Mouse (Mus musculus) bone marrow macrophage, adult 2 months (primary cell): ENCODE data around the gene Tmem38b. TPM values are rescaled to one million over a fixed set of nuclear protein-coding genes. Genes with fewer than 3 reads are reported as not detected.

ENCODE experiments used
- H3K27ac ChIP-seq: 2 replicates; pipeline ENCODE4 v1.5.1; 2012; ENCODE audit warnings: low read depth, low read length; ENCODE audit not compliant: insufficient read depth
- H3K4me1 ChIP-seq: 2 replicates; pipeline ENCODE4 v1.6.1; 2012; ENCODE audit warnings: low read length; ENCODE audit not compliant: control insufficient read depth, insufficient read depth
- H3K4me3 ChIP-seq: 2 replicates; pipeline ENCODE4 v1.5.1; 2012; ENCODE audit warnings: mild to moderate bottlenecking, low read length, moderate library complexity; ENCODE audit not compliant: insufficient read depth
- CTCF ChIP-seq: IDR thresholded peaks from 2 replicates; pipeline ENCODE4 v1.5.1; 2012; ENCODE audit warnings: low read depth, mild to moderate bottlenecking, low read length, moderate library complexity
- POLR2A ChIP-seq: IDR thresholded peaks from 2 replicates; pipeline ENCODE4 v1.6.1; 2012; ENCODE audit warnings: mild to moderate bottlenecking, low read depth, low read length, borderline replicate concordance
- polyA plus RNA-seq: library from polyadenylated mRNA; stranded (reverse); fragments of >200 nt; gene quantifications from 2 replicates; pipeline ENCODE4 v1.2.4, GENCODE M21; 2012; ENCODE audit not compliant: missing spikeins, insufficient read depth, insufficient read length

Gene Tmem38b
- 77.8 and 77.9 TPM in 2 replicates for polyA plus RNA-seq

DNA sequence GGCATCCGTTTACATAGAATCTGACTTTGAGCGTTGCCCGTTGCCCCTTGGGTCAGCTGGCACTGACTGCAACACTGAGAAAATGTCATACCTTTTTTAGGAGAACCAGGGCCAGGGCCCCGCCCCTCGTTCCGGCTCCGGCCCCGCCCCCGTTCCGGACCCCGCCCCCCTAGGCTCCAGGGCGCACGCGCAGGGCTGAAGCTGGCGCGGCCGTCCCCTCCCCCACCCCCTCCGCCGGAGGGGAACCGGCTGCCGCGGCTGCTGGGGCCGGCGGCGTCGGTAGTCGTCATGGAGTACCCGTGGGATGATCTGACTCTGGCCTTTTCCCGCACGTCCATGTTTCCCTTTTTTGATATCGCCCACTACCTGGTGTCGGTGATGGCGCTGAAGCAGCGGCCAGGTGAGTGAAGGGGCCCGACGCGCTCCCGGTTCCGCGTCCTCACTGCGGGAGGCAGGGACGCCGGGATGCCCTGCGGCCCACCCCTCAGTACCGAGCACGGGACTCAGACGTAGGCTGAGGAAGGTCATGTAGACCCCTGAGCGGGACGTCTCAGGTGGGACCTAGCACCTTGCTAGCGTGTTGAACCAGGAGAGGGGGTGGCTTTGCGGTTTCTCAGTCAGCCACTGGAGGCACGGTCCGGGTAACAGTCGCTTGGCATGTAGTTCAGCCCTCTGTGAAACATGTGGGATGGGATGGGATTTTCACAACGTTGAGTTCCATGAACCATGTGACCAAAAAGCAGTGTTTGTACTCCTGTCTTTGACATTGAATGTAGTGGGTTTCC, at the start of gene Tmem38b:
TSS of gene Tmem38b (plus strand) at position 225 of the 785 bp plus-strand sequence.
- Histone ChIP-seq H3K4me1 (peaks cover 34% of the 10 kb centered on the region), H3K4me3 (peak within 1 kb of the TSS; percentile 95), H3K27ac (peak within 1 kb of the TSS; percentile 86)
- TF ChIP-seq CTCF (no peak), POLR2A (no peak)

DNA sequence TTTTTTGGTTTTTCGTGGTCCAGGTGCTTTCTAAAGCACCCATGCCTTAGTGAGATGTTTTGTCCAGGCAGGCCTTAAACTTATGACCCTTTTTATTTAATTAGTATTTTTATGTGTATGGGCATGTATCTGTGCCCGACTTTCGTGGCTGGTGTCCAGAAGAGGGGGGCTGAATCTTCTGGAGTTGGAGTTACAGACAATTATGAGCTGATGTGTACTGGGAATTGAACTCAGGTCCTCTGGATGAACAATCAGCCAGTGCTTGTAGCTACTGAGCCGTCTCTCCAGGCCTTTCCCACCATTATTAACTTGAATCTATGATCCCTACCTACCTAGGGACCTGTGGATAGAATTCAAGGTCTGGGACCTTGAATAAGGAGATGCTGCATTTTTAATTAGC, 44.4 kb upstream of the Tmem38b start:
- H3K4me1 ChIP-seq = peaks cover 68% of the 10 kb centered on the region
- no peak overlapping the region for H3K27ac ChIP-seq
- no peak overlapping the region for H3K4me3 ChIP-seq
- TF ChIP-seq CTCF = no peak
- TF ChIP-seq POLR2A = no peak

DNA sequence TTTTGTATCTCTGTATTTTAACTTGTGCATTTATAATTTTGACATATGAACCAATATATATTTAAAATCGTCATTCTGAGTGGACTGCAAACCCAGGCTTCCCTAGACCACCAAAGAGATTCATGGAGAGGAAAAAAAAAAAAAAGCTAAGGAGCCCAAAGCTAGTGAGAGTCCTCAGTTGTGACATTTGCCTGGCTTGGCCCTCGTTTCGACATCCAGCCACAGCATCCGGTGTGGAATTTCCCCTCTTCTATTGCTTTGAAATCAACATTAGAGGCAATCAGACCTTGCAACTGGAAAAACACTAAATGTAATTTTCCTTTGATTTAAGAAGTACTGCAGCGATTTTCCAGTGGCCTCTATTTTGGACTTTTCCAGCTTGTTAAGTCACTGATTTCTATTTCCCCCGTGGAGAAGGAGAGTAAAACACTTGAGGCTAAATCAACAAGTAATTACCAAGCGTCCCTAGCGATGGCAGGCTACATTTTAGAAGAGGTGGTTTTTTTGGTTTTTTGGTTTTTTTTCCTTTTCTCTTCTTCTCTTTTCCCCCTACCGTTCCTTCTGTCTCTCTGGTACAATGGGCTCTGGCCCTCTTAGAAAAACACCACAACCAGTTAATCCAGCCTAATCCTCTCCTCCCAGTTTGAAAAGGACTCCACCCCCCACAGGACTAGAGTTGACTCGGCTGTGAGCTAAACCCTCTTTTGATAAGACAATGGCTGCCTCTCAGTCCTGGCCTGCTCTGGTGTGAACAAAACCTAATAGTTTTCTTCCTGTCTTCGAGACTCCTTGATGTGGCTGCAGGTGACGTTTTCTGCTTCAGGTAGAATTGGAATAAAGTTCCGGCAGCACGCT, 43.4 kb upstream of the Tmem38b start:
- Histone ChIP-seq H3K27ac (peak overlapping the region; percentile 83), H3K4me1 (peaks cover 59% of the 10 kb centered on the region), H3K4me3 (no peak overlapping the region)
- TF ChIP-seq CTCF (no peak), POLR2A (no peak)

DNA sequence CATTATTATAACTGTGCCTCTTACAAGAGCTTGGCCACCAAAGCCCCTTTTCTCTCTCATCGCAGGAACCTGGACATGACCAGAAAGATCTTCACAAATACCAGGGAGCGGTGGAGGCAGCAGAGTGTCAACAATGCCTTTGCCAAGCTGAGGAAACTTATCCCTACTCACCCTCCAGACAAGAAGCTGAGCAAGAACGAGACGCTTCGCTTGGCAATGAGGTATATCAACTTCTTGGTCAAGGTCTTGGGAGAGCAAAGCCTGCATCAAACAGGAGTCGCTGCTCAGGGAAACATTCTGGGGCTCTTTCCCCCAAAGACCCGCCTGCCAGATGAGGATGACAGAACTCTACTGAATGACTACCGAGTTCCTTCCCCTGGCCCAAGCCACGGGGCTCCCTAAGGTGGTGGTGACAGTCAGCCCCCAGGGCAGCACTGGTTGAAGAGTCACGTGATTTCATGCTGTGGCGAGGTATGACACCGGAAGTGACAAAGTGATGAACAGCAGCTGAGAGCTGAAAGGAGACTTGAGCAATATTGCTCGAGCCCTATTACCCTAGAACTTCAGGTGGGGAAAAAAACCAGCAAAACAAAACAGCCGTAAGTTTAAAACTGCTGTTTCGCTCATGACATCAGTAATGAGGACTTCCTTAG, 40.0 kb upstream of the Tmem38b start:
- Histone ChIP-seq H3K4me3 (no peak overlapping the region), H3K4me1 (peaks cover 39% of the 10 kb centered on the region)

DNA sequence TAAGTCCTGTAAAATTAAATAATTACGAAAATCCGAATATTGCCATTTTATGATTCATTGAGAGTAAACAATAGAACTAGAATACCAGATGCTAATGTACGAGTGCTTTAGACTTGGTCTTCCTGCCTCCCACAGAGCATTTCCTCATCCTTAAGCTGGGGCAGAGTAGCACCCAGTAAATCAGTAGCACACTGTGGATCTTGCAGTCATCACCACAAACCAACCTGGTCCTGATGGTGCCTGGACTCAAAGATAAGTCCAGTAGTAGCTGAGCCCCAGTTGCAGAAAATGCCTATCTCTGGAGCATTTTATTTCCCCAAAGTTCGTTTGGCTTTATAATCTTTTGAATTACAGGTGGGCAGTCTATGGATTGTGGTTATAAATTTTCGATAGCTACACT, 39.0 kb upstream of the Tmem38b start:
- H3K4me1 ChIP-seq = peaks cover 39% of the 10 kb centered on the region
- TF ChIP-seq CTCF = no peak
- no peak for TF ChIP-seq POLR2A
- H3K27ac ChIP-seq = no peak overlapping the region
- H3K4me3 ChIP-seq = no peak overlapping the region

More for the DNA sequence above, 40.0 kb upstream of the Tmem38b start:
- no peak for TF ChIP-seq POLR2A
- TF ChIP-seq CTCF = no peak
- no peak overlapping the region for H3K27ac ChIP-seq

DNA sequence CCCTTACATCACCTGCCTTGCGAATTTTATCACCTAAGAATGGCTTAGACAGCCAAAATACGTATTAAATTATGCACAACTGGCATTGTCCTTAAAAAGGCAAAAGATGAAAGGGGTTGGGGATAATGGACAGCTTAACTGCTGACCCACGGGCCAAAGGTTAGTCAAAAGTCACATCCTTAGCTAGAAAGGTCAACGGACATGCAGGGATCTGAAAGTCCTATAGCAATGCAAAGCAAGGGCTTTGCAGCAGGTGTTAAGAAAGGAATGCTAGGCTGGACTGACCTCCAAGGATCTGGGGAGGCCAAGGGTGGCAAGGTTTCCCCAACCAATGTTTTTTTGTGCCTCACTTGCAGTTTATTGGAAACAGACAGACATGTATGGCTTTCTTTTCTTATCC, 36.5 kb upstream of the Tmem38b start:
- no peak for TF ChIP-seq POLR2A
- H3K4me1 ChIP-seq = peaks cover 39% of the 10 kb centered on the region
- no peak overlapping the region for H3K27ac ChIP-seq
- no peak overlapping the region for H3K4me3 ChIP-seq

DNA sequence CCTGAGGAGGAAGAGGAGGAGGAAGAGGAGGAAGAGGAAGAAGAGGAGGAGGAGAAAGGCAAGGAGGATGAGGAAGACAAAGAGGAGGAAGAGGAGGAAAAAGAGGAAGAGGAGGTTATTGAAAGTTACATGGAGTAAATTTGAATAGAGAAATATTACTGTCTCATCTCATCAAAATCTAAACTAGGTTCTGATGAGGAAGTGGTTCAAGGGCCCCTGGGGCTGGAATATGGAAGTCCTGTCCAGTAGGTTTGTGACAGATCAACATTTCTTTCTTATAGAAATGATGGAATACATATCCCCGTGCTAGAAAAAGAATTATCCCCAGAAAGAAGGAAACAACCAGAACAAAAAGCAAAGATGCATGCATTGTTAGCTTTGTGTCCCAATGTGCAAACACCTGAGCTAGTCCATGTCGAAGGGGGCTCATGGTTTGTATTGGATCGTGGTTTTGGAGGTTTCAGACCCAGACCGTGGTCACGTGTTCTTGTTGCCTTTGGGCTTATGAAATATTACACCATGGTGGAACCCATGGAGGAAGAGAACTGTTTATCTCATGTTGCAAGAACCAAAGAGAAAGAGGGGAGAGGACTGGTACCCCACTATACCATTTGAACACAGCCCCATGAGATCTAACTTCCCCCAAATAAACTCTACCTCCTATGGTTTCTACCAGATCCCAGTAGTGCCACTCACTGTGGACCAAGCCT, 31.4 kb upstream of the Tmem38b start:
- H3K27ac ChIP-seq = peak overlapping the region; percentile 92
- no peak overlapping the region for H3K4me3 ChIP-seq
- peaks cover 67% of the 10 kb centered on the region for H3K4me1 ChIP-seq
- TF ChIP-seq CTCF = no peak

DNA sequence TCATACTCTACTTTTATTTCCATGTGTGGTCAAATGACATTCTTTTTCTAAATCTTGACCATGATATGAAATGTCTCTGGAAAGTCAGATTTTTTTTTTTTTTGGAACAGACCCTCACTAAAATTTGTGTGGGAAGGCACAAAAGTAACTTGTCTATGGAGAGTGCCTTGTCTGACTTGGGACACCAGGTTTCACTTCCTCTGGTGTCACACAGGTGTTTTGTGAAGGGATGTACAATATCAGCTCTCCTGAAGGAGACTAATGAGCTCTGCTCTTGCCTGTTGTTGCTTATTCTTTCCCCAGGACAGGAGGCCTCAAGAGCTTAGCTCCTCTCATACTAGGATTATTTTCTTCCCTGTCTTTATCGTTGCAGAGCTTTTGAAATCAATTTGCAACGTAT, 30.8 kb upstream of the Tmem38b start:
- peaks cover 74% of the 10 kb centered on the region for H3K4me1 ChIP-seq
- no peak for TF ChIP-seq POLR2A
- TF ChIP-seq CTCF = no peak

DNA sequence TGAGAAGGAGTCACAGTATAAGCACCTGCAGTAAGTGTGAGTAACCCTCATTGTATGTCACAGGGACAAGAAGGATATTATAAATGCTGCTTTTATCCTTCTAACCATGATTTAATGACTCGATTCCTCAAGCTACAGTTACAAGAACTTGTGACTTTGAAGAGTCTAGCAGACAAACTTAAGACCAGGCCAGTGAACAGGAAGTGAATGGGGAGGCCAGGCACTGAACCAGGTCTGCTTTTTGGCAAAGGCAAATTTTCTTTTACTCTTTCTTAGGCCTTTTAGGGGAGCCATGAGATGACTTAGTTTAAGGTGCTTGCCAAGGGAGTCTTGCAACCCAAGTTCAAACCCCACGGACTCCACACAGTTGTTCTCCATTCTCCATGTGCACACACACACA, 30.1 kb upstream of the Tmem38b start:
- Histone ChIP-seq H3K27ac (peak overlapping the region; percentile 45), H3K4me3 (no peak overlapping the region), H3K4me1 (peaks cover 77% of the 10 kb centered on the region)
- TF ChIP-seq CTCF (no peak), POLR2A (no peak)

More for the DNA sequence above, 30.8 kb upstream of the Tmem38b start:
- H3K4me3 ChIP-seq = no peak overlapping the region
- H3K27ac ChIP-seq = peak overlapping the region; percentile 45
